8 mouse cellular contexts compared by ENCODE assay signal in genomic region chr12:84009171-84009965, GRCm38 (mm10). TPM values are rescaled to one million over a fixed set of nuclear protein-coding genes. Genes with fewer than 3 reads are reported as not detected.
DNase-seq lines count a peak whose midpoint lies in the region; ATAC-seq lines count a peak whose summit lies in the region.
"Not testable (repeated sequence)": the region's sequence is repeated elsewhere in the genome, so short reads cannot be mapped to it uniquely, and the experiment has no call there.

TSS of gene Acot1 (plus strand) at chr12:84009490.

- H3K27ac ChIP-seq in ES-E14 (ENCODE audit: insufficient read depth, low read depth, low read length, poor library complexity, severe bottlenecking) = peak within 1 kb of the TSS; percentile 28; the same call in 1 of the 2 replicates
- H3K27ac ChIP-seq in neural tube, embryonic 13.5 days (replicated peaks) = peak within 1 kb of the TSS; percentile 79

- not testable (repeated sequence) for H3K27me3 ChIP-seq in neural tube, embryonic 13.5 days

- WGBS in neural tube, embryonic 13.5 days = under 1% methylated on average over 50 of the region's 70 CpGs

- ATAC-seq in hematopoietic stem cell, adult 5-6 weeks (replicated peaks in 1 of 2; ENCODE audit: insufficient read depth in 1 of 2, low FRiP score in 2 of 2, low TSS enrichment in 1 of 2, low read depth in 1 of 2, poor library complexity in 2 of 2, severe bottlenecking in 2 of 2) = peak; percentile 87 to 92
- ATAC-seq in neural tube, embryonic 13.5 days (ENCODE audit: low read depth) = peak; percentile 92

- not testable (repeated sequence) for DNase-seq in ES-E14 (ENCODE audit: low read depth, low spot score)
- DNase-seq in cerebellum, postnatal 14 days = peak; percentile 65 to 79
- peak; percentile 58 to 66 for DNase-seq in frontal cortex, adult 2 months (ENCODE audit: extremely low spot score in 1 of 2, low spot score in 1 of 2)
- DNase-seq in layer of hippocampus, adult 8-10 months (ENCODE audit: low spot score in 2 of 2) = peak; percentile 58 to 63
- DNase-seq in lung, adult 18-20 months = peak; percentile 86 to 90
- peak; percentile 77 for DNase-seq in testis, postnatal 14 days (ENCODE audit: low spot score)

- not testable (repeated sequence) for H3K4me1 ChIP-seq in ES-E14 (ENCODE audit: control insufficient read depth in 2 of 2, insufficient read depth in 2 of 2, low read length in 2 of 2, poor library complexity in 1 of 2)
- peaks cover 46% of the 10 kb centered on the region for H3K4me1 ChIP-seq in neural tube, embryonic 13.5 days (replicated peaks)

- H3K9ac ChIP-seq in ES-E14 (ENCODE audit: insufficient read depth, low read depth, low read length, poor library complexity, severe bottlenecking) = peak within 1 kb of the TSS; percentile 64
- peak within 1 kb of the TSS; percentile 71 for H3K9ac ChIP-seq in neural tube, embryonic 13.5 days

- in situ Hi-C loops in ES-E14 (cut with MboI; ENCODE audit: low sequenced_read_pairs in 2 of 2, unreplicated experiment in 2 of 2) = not testable (repeated sequence)

- not testable (repeated sequence) for H3K36me3 ChIP-seq in ES-E14 (ENCODE audit: control insufficient read depth, insufficient read depth, low read length, poor library complexity, severe bottlenecking); neural tube, embryonic 13.5 days

- H3K9me3 ChIP-seq in ES-E14 (ENCODE audit: control insufficient read depth, insufficient read depth, low read depth, low read length); neural tube, embryonic 13.5 days: not testable (repeated sequence)

- H3K4me2 ChIP-seq in neural tube, embryonic 13.5 days = peak within 1 kb of the TSS; percentile 57

- H3K4me3 ChIP-seq in ES-E14 (ENCODE audit: insufficient read depth in 1 of 2, low read depth in 1 of 2, low read length in 2 of 2, poor library complexity in 1 of 2, severe bottlenecking in 1 of 2) = peak within 1 kb of the TSS; percentile 54 to 68
- peak within 1 kb of the TSS; percentile 48 for H3K4me3 ChIP-seq in neural tube, embryonic 13.5 days

RNA-seq across cellular contexts. Expression of gene Acot1, which starts in this region (rescaled TPM):
- total RNA-seq in ES-E14 (2012; rRNA removed) = 10.2 and 19.3 TPM in 2 replicates
- 15.6 and 15.7 TPM in 2 replicates for polyA plus RNA-seq in frontal cortex, adult 2 months (2012; rRNA removed)
- total RNA-seq in hematopoietic stem cell, adult 5-6 weeks (2017) = 39.0 and 44.3 TPM in 2 replicates
- 10 to 100 TPM; 21.5 to 25.1 (median 24.2) TPM for total RNA-seq in layer of hippocampus, adult 8-10 months (2022)
- polyA plus RNA-seq in neural tube, embryonic 13.5 days (2015; fragmentation: Nextera tagmentation; extraction: Ambion mirVana) = 86.3 and 101 TPM in 2 replicates
